Mouse (Mus musculus) liver, postnatal 0 days (tissue): ENCODE data around the gene Tmem45a2. TPM values are rescaled to one million over a fixed set of nuclear protein-coding genes. Genes with fewer than 3 reads are reported as not detected.

Experiments
- ATAC-seq: fragments of 200-750 bp; cut with Nextera tagmentation; 2 replicates; pipeline ENCODE4 v1.8.0; 2017; ENCODE audit warnings: mild to moderate bottlenecking, moderate library complexity
- DNase-seq: peaks from one replicate; pipeline ENCODE4 v3.0.0-alpha.2; 2016
- H3K27ac ChIP-seq: fragments of 300-500 bp; sonication (generic); 2 replicates; pipeline ENCODE4 v1.5.1; 2014; ENCODE audit warnings: antibody characterized with exemption, moderate library complexity, mild to moderate bottlenecking, low read depth
- H3K27me3 ChIP-seq: fragments of 300-500 bp; sonication (generic); 2 replicates; pipeline ENCODE4 v1.6.1; 2014; ENCODE audit warnings: low read length, control low read depth, mixed read lengths; ENCODE audit not compliant: insufficient read depth
- H3K36me3 ChIP-seq: fragments of 300-500 bp; sonication (generic); replicated peaks from 2 replicates; pipeline ENCODE4 v1.6.1; 2014; ENCODE audit warnings: mild to moderate bottlenecking, control low read depth, low read length, moderate library complexity, mixed read lengths; ENCODE audit not compliant: insufficient read depth
- H3K4me1 ChIP-seq: fragments of 300-500 bp; sonication (generic); 2 replicates; pipeline ENCODE4 v1.6.1; 2014; ENCODE audit warnings: antibody characterized with exemption, mild to moderate bottlenecking, control low read depth; ENCODE audit not compliant: insufficient read depth
- H3K4me2 ChIP-seq: fragments of 300-500 bp; sonication (generic); 2 replicates; pipeline ENCODE4 v1.6.1; 2014; ENCODE audit warnings: low read depth, mild to moderate bottlenecking, low read length, moderate library complexity, mixed read lengths
- H3K4me3 ChIP-seq: fragments of 300-500 bp; sonication (generic); 2 replicates; pipeline ENCODE4 v1.5.1; 2014; ENCODE audit warnings: low read depth, low read length
- H3K9ac ChIP-seq: fragments of 300-500 bp; sonication (generic); replicated peaks from 2 replicates; pipeline ENCODE4 v1.6.1; 2014; ENCODE audit warnings: mild to moderate bottlenecking, moderate library complexity
- H3K9me3 ChIP-seq: fragments of 300-500 bp; sonication (generic); 2 replicates; pipeline ENCODE4 v1.6.1; 2016; ENCODE audit warnings: mild to moderate bottlenecking, control low read depth, low read length, mixed read lengths
- CTCF ChIP-seq: sonication (generic); IDR thresholded peaks from 2 replicates; pipeline ENCODE4 v1.5.1; 2016; ENCODE audit warnings: antibody characterized with exemption, low read depth
- EP300 ChIP-seq: IDR thresholded peaks from 2 replicates; pipeline ENCODE4 v1.6.1; 2016; ENCODE audit warnings: antibody characterized with exemption, low read depth, mild to moderate bottlenecking
- WGBS: fragments of 180-500 bp; shearing (Covaris S2); extraction: QIAGEN DNeasy Blood & Tissue Kit; methylation state at CpG from one replicate; pipeline ENCODE4 v1.1.7; 2014; ENCODE audit not compliant: insufficient replicate concordance; 5-methylcytosine and 5-hydroxymethylcytosine counted together
- polyA plus RNA-seq: library from polyadenylated mRNA; unstranded; fragments of >200 nt; fragmentation: Nextera tagmentation; extraction: Ambion mirVana; gene quantifications from 2 replicates; pipeline ENCODE4 v1.2.1, GENCODE M21; 2015

Gene Tmem45a2
- polyA plus RNA-seq, 1 experiment from 2014 or later = 0.33 TPM

DNA sequence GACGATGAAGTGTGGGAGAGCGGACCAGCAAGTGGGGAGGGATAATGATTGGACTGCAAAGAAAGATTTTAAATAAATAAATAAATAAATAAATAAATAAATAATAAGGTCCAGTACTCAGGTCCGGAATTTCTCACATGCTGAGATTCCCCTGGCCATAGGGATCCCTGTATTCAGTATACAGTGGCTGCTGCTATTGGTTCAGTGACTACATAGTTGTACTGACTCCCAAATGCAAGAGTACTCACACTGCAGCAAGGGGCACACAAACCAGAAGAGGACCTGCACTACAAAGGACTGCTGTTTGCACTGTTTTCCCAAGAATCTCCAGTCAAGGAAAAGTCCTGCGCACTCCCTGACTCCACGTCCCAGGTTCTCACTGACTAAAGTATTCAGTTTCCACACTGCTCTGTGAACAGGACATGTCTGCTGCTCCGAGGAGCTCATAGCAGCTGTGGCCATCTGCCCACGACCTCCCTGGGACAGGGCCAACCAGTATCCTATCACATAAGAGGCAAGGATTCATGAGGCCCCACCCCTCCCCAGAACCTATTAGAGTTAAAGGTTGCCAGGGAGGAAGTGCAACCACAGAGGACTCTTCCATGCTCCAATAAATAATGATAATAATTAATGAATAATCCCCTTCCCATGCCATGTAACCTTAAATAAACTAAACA, 27.4 kb upstream of the Tmem45a2 start:
- H3K4me1 ChIP-seq = no peaks in the 10 kb centered on the region
- H3K9me3 ChIP-seq = no peaks in the 10 kb centered on the region
- no peak overlapping the region for H3K9ac ChIP-seq
- 58% methylated on average over 7 of the region's 7 CpGs for WGBS
- TF ChIP-seq EP300 = no peak
- TF ChIP-seq CTCF = no peak
- H3K4me3 ChIP-seq = no peak overlapping the region
- no peak for DNase-seq
- no peaks in the 10 kb centered on the region for H3K27me3 ChIP-seq
- H3K27ac ChIP-seq = no peak overlapping the region
- H3K36me3 ChIP-seq = no peaks in the 10 kb centered on the region
- no peak overlapping the region for H3K4me2 ChIP-seq
- ATAC-seq = no peak

DNA sequence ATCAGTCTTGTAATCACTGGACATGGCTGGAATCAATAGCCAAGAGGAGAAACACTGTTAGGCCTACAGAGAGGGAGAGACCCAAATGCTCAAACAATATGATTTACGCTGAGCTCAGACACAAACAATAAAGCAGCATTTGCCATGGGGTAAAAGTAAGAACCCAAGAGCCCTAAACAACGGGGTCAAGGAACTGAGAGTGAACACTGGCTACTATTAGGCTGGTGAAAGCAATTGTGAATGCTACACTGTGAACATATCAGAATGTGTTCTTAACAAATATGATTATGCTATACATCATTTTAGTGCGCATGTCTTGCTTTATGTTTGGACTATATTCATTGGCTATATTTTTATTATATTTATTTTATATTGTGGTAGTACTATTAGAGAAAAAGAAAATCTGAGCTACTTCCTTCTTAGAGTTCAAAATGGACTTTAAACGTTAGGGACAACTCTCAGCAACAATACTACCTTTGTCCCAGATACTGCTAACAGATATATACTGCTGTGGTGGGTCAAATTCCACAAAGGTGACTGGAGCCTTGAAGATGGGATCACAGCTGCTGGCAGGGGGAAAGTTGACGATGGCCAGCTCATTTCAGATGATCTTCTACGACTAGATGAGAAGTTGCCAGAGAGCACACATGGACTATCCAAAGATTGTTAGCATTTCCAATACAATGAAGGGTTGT, 21.9 kb upstream of the Tmem45a2 start:
- TF ChIP-seq EP300 (no peak), CTCF (no peak)

GRCm38 (mm10) chr16:57092460-57092859, 21.3 kb upstream of the Tmem45a2 start:
- ATAC-seq (no peak), DNase-seq (peak; percentile 52)
- Histone ChIP-seq H3K4me2 (no peak overlapping the region), H3K27me3 (no peaks in the 10 kb centered on the region), H3K4me1 (no peaks in the 10 kb centered on the region), H3K36me3 (no peaks in the 10 kb centered on the region), H3K9ac (no peak overlapping the region), H3K4me3 (no peak overlapping the region), H3K27ac (no peak overlapping the region), H3K9me3 (no peaks in the 10 kb centered on the region)
- TF ChIP-seq CTCF (peak; percentile 71), EP300 (no peak)
- 32% methylated on average over 4 of the region's 4 CpGs for WGBS

More for the DNA sequence above, 21.9 kb upstream of the Tmem45a2 start:
- no peak overlapping the region for H3K4me2 ChIP-seq
- no peaks in the 10 kb centered on the region for H3K4me1 ChIP-seq
- H3K4me3 ChIP-seq = no peak overlapping the region
- 56% methylated on average over 6 of the region's 6 CpGs for WGBS
- H3K9ac ChIP-seq = no peak overlapping the region
- H3K36me3 ChIP-seq = no peaks in the 10 kb centered on the region
- H3K9me3 ChIP-seq = no peaks in the 10 kb centered on the region
- no peak overlapping the region for H3K27ac ChIP-seq
- DNase-seq = no peak
- no peak for ATAC-seq
- no peaks in the 10 kb centered on the region for H3K27me3 ChIP-seq

GRCm38 (mm10) chr16:57079577-57079976, 8.4 kb upstream of the Tmem45a2 start:
- no peak overlapping the region for H3K4me2 ChIP-seq
- H3K27me3 ChIP-seq = no peaks in the 10 kb centered on the region
- no peaks in the 10 kb centered on the region for H3K9me3 ChIP-seq
- H3K9ac ChIP-seq = no peak overlapping the region
- H3K4me1 ChIP-seq = no peaks in the 10 kb centered on the region
- no peak for DNase-seq
- ATAC-seq = no peak
- WGBS = 63% methylated on average over 4 of the region's 4 CpGs
- H3K36me3 ChIP-seq = no peaks in the 10 kb centered on the region
- H3K4me3 ChIP-seq = no peak overlapping the region
- TF ChIP-seq EP300 (no peak), CTCF (no peak)
- H3K27ac ChIP-seq = no peak overlapping the region

- ATAC-seq = no peak
- 67% methylated on average over 7 of the region's 7 CpGs for WGBS
- Histone ChIP-seq H3K9me3 (no peaks in the 10 kb centered on the region), H3K4me2 (no peak overlapping the region), H3K36me3 (no peaks in the 10 kb centered on the region), H3K4me1 (no peaks in the 10 kb centered on the region), H3K4me3 (no peak overlapping the region), H3K27me3 (no peaks in the 10 kb centered on the region), H3K9ac (no peak overlapping the region), H3K27ac (no peak overlapping the region)
- TF ChIP-seq CTCF = no peak
- no peak for TF ChIP-seq EP300
- DNase-seq = no peak
These were observed 4.8 kb upstream of the Tmem45a2 start for GRCm38 (mm10) chr16:57075986-57076385.

- TF ChIP-seq CTCF (no peak), EP300 (no peak)
- H3K36me3 ChIP-seq = no peaks in the 10 kb centered on the region
- no peaks in the 10 kb centered on the region for H3K27me3 ChIP-seq
- H3K4me2 ChIP-seq = no peak overlapping the region
- no peak overlapping the region for H3K9ac ChIP-seq
- no peak overlapping the region for H3K4me3 ChIP-seq
- ATAC-seq (no peak), DNase-seq (no peak)
- H3K9me3 ChIP-seq = no peaks in the 10 kb centered on the region
- no peaks in the 10 kb centered on the region for H3K4me1 ChIP-seq
- H3K27ac ChIP-seq = no peak overlapping the region
- WGBS = 79% methylated on average over 3 of the region's 3 CpGs
These were observed 9.1 kb downstream of the Tmem45a2 start for GRCm38 (mm10) chr16:57062045-57062444.
